Mouse (Mus musculus) embryo, embryonic 11 days (tissue): ENCODE results near the gene Dlx3.

ENCODE experiments used
- DNase-seq: peaks from one replicate; pipeline ENCODE4 v3.0.0-alpha.2; 2015

Gene Dlx3

GRCm38 (mm10) chr11:95088857-95089779, 30.8 kb upstream of the Dlx3 start:
- no peak for DNase-seq

- no peak for DNase-seq
These were observed 26.8 kb upstream of the Dlx3 start for GRCm38 (mm10) chr11:95093077-95093476.

- no peak for DNase-seq
These were observed 24.3 kb upstream of the Dlx3 start for GRCm38 (mm10) chr11:95095596-95095995.

DNA sequence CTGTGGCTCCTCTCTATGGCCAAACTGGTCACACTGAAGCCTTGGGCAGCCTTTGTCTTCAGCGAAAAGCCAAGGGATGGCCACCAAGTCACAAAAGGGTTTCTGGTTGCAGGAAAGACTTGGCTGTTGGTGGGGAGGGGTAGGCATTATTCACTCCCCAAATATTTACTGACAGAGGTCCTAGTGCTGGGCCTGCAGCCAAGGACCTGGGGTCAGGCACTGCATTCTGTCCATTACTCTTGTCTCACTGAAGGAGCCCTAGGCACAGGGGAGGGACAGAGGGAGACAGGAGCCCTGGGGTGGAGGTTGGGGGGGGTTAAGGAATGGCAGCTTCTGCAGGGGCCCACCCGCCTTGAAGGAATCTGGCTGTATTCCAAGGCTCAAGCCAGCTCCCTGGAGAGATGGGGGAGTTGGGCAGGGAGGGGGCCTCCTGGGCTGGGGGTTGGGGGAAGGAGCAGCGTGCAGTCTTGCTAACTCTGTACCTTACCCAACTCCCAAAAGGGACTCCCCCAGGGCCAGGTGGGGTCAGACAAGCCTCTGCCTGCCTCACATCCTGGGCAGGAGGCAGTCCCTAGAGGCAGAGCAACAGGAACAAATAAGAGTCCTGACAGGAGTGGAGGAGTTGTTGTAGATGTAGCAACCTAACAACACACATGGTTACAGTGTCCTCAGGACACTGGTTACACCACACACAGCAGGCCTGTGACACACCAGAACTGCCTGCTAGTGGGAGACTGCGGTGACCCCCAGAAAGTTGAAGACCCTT, 23.1 kb upstream of the Dlx3 start:
- peak; percentile 32 for DNase-seq

GRCm38 (mm10) chr11:95097889-95098288, 22.0 kb upstream of the Dlx3 start:
- DNase-seq: no peak

- no peak for DNase-seq
These were observed 21.4 kb upstream of the Dlx3 start for GRCm38 (mm10) chr11:95098346-95099095.

DNA sequence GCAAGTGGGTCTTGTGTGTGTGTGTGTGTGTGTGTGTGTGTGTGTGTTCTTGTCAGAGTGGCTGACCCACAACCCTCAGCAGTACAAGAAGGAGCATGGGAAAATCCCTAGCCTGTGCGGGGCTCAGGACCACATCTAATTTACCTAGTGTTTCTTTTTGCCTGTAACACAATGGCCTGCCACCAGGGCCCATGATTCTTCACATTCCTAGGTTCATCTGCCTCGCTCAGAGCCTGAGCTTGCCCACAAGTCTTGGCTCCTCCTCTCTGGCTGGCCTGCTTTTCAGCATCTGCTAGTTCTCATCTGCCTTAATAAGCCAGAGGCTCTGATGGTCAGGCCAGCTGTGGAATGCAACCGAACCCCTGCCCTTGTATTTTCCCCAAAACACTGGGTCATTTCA, 19.5 kb upstream of the Dlx3 start:
- DNase-seq: peak; percentile 46

- no peak for DNase-seq
These were observed 18.7 kb upstream of the Dlx3 start for GRCm38 (mm10) chr11:95101071-95101788.

GRCm38 (mm10) chr11:95102161-95102904, 17.6 kb upstream of the Dlx3 start:
- DNase-seq: no peak

GRCm38 (mm10) chr11:95104266-95104665, 15.7 kb upstream of the Dlx3 start:
- DNase-seq: no peak

GRCm38 (mm10) chr11:95105274-95105874, 14.5 kb upstream of the Dlx3 start:
- peak; percentile 58 for DNase-seq

GRCm38 (mm10) chr11:95106440-95107236, 13.3 kb upstream of the Dlx3 start:
- DNase-seq: peak; percentile 79

DNA sequence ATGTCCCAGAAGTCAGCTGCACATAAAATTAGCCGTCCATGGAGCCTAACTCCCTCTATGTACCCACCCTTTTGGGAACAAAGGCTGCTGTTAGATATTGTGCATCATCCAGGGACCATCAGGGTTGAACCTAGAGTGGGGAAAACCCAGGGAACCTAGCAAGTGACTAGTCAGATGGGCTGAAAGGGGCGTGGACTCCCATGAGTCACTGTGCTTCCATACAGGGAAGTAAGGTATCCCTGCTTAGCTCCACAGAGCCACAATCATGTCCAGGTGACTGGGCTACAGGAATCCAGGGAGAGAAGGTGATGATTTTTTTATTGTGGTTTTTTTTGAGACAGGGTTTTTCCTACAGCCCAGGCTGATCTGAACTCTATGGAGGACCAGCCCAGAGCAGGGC, 10.9 kb upstream of the Dlx3 start:
- no peak for DNase-seq

DNA sequence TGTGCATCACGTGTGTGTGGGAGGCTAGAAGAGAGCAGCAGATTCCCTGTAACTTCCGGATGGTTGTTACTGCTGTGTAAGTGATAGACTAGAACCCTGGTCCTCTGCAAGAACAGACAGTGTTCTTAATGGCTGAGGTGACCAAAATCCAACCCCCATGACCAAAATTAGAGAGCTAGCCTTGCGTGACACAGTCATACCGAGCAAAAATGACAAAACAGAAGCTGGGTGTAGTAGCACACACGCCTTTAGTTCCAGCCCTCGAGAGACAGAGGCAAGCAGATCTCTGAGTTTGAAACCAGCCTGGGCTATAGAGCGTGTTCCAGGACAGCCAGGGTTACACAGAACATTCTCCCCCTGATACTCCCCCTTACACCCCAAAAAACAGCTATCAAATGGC, 9.8 kb upstream of the Dlx3 start:
- no peak for DNase-seq

DNA sequence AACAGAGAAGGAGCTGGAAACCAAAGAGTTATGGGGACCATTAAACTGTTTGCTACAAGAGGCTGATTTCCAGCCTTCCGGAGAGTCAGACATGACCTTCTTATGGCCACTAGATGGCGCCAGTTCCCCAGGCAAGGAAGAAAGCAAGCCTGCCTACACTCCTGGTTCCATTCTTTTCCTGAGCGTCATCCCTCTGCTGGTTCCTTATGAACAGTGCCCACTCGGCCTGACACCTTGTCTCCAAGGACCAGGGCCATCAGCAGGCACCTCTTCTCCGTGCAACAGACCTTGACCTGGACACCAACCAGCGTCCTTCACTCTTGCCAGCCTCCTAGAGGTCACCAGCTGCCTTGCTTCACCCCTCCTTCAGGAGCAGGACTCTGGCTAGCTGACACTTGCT, 2.9 kb upstream of the Dlx3 start:
- DNase-seq: peak; percentile 88

DNA sequence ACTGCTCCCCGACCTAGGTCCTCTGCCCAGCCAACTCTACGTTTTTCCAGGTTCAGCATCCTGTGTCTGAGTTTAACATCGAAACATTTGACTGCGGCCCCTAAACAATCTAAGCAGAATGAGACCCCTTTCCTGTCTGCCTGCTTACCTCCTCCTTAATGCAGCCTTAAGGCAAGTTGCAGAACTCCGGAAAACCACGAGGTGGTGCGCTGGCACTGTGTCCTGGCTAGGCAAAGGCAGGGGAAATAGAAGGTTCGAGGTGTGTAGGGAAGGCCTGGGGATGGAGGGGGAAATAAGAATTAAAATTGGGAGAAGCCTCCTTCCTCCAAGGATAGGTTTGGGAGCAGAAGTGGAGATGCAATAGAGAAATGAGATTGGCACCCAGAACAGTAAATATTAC, 1.4 kb upstream of the Dlx3 start:
- peak; percentile 86 for DNase-seq

DNA sequence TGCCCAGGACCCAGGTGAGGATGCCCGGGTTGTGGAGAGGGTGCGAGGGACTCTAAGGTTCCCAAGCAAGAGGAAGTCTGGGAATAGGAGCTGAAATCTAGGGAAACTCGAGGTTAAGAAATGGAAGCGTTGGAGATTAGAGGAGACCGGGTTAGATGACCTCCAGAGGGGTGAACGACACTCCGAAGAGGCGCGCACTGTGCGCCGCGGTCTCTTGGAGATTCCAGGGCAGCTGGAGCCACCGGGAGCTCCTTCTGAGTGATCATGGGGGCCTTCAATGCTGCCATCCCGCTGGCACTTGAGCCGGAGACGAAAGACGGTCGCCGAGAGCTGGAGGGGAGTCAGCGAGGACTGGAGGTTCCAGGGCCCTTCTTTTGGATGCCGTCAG, 708 bp downstream of the Dlx3 start:
- DNase-seq: no peak

- peak; percentile 54 for DNase-seq
These were observed 1.5 kb downstream of the Dlx3 start for GRCm38 (mm10) chr11:95121161-95122099.

GRCm38 (mm10) chr11:95122100-95122489, 2.2 kb downstream of the Dlx3 start:
- DNase-seq: no peak
